Mouse (Mus musculus) heart, embryonic 13.5 days (tissue): ENCODE measurements around the gene Rgs8. TPM values are rescaled to one million over a fixed set of nuclear protein-coding genes. Genes with fewer than 3 reads are reported as not detected.

Experiments used
- ATAC-seq: fragments of 200-750 bp; cut with Nextera tagmentation; 2 replicates; pipeline ENCODE4 v1.8.0; 2017; ENCODE audit warnings: moderate TSS enrichment; ENCODE audit not compliant: insufficient number of reproducible peaks, low FRiP score, low TSS enrichment; ENCODE audit errors: extremely low read depth
- H3K27ac ChIP-seq: fragments of 300-500 bp; sonication (generic); replicated peaks from 2 replicates; pipeline ENCODE4 v1.5.1; 2015; ENCODE audit warnings: moderate library complexity, mild to moderate bottlenecking, inconsistent platforms
- H3K27me3 ChIP-seq: fragments of 300-500 bp; sonication (generic); replicated peaks from 2 replicates; pipeline ENCODE4 v1.6.1; 2015; ENCODE audit warnings: mild to moderate bottlenecking, inconsistent platforms
- H3K36me3 ChIP-seq: fragments of 300-500 bp; sonication (generic); 2 replicates; pipeline ENCODE4 v1.6.1; 2015; ENCODE audit warnings: mild to moderate bottlenecking, inconsistent platforms
- H3K4me1 ChIP-seq: fragments of 300-500 bp; sonication (generic); 2 replicates; pipeline ENCODE4 v1.6.1; 2015; ENCODE audit warnings: inconsistent platforms
- H3K4me2 ChIP-seq: fragments of 300-500 bp; sonication (generic); 2 replicates; pipeline ENCODE4 v1.6.1; 2015; ENCODE audit warnings: inconsistent platforms, mild to moderate bottlenecking, moderate library complexity
- H3K4me3 ChIP-seq: fragments of 300-500 bp; sonication (generic); 2 replicates; pipeline ENCODE4 v1.5.1; 2015; ENCODE audit warnings: moderate library complexity, mild to moderate bottlenecking, inconsistent platforms
- H3K9ac ChIP-seq: fragments of 300-500 bp; sonication (generic); 2 replicates; pipeline ENCODE4 v1.6.1; 2015; ENCODE audit warnings: inconsistent platforms, mild to moderate bottlenecking, moderate library complexity
- H3K9me3 ChIP-seq: fragments of 300-500 bp; sonication (generic); 2 replicates; pipeline ENCODE4 v1.6.1; 2016; ENCODE audit warnings: inconsistent platforms
- WGBS: fragments of 180-500 bp; shearing (Covaris S2); methylation state at CpG from one replicate; pipeline ENCODE4 v1.1.7; 2015; ENCODE audit warnings: mixed read lengths; 5-methylcytosine and 5-hydroxymethylcytosine counted together
- polyA plus RNA-seq: library from polyadenylated mRNA; unstranded; fragments of >200 nt; fragmentation: Nextera tagmentation; extraction: Ambion mirVana; gene quantifications from 2 replicates; pipeline ENCODE4 v1.2.1, GENCODE M21; 2015

The Rgs8 gene
- polyA plus RNA-seq, 1 experiment from 2014 or later, result 0.60 TPM

- no peak overlapping the region for H3K4me2 ChIP-seq
- no peak for ATAC-seq
- H3K9ac ChIP-seq, result no peak overlapping the region
- H3K27ac ChIP-seq, result no peak overlapping the region
- WGBS, result 78% methylated on average over 4 of the region's 4 CpGs
- H3K27me3 ChIP-seq, result 0 out of 2 replicates have a peak, but pooled peaks cover 6% of the 10 kb centered on the region
- H3K9me3 ChIP-seq, result no peaks in the 10 kb centered on the region
- H3K4me3 ChIP-seq, result no peak overlapping the region
- H3K4me1 ChIP-seq, result no peaks in the 10 kb centered on the region
- H3K36me3 ChIP-seq, result no peaks in the 10 kb centered on the region
Measured at GRCm38 (mm10) chr1:153696541-153696940, 43.7 kb downstream of the Rgs8 start.

GRCm38 (mm10) chr1:153697581-153698251, 44.9 kb downstream of the Rgs8 start:
- H3K36me3 ChIP-seq, result no peaks in the 10 kb centered on the region
- H3K4me1 ChIP-seq, result peaks cover 8% of the 10 kb centered on the region
- H3K4me3 ChIP-seq, result no peak overlapping the region
- 73% methylated on average over 16 of the region's 16 CpGs for WGBS
- H3K9ac ChIP-seq, result no peak overlapping the region
- no peak overlapping the region for H3K27ac ChIP-seq
- no peaks in the 10 kb centered on the region for H3K9me3 ChIP-seq
- H3K27me3 ChIP-seq, result 0 out of 2 replicates have a peak, but pooled peaks cover 6% of the 10 kb centered on the region
- no peak overlapping the region for H3K4me2 ChIP-seq
- ATAC-seq, result no peak

- no peaks in the 10 kb centered on the region for H3K9me3 ChIP-seq
Measured at GRCm38 (mm10) chr1:153698311-153699084, 45.7 kb downstream of the Rgs8 start.

DNA sequence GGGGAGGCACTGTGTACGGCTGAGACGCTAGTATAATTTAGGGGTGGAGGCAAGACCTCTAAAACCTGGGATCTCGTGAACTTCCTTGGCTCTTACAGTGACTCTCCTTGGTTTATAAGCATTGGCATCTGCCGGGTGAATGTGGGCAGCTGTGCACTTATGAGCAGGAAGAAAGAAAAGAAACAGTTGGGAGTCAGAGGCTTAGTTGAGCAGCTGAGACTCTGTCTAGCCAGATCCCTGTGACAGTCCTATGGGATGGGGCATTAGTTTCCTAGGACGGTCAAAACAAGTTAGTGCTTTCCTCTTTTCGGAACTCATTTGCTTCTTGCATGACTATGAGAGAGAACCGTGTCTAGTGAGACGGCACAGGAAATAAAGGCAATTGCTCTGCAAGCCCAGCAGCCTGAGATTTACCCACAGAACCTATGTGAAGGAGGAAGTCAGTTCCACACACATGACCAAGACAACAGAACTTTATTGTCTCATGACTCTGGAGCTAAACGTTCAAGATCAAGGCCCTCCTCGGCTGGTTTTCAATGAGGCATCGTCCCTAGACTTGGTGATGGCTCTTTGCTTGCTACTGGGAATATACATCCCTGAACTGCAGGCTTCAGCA, 47.7 kb downstream of the Rgs8 start:
- ATAC-seq, result no peak
- Histone ChIP-seq H3K4me1 (peaks cover 33% of the 10 kb centered on the region), H3K9ac (no peak overlapping the region), H3K36me3 (no peaks in the 10 kb centered on the region), H3K9me3 (no peaks in the 10 kb centered on the region), H3K4me3 (no peak overlapping the region), H3K27ac (no peak overlapping the region), H3K4me2 (no peak overlapping the region), H3K27me3 (0 out of 2 replicates have a peak, but pooled peaks cover 6% of the 10 kb centered on the region)
- 80% methylated on average over 11 of the region's 11 CpGs for WGBS

More at GRCm38 (mm10) chr1:153698311-153699084, 45.7 kb downstream of the Rgs8 start:
- Histone ChIP-seq H3K4me1 (peaks cover 16% of the 10 kb centered on the region), H3K4me3 (no peak overlapping the region), H3K9ac (no peak overlapping the region), H3K4me2 (no peak overlapping the region), H3K27me3 (0 out of 2 replicates have a peak, but pooled peaks cover 6% of the 10 kb centered on the region), H3K36me3 (no peaks in the 10 kb centered on the region), H3K27ac (no peak overlapping the region)
- WGBS, result 56% methylated on average over 7 of the region's 7 CpGs
- ATAC-seq, result no peak

DNA sequence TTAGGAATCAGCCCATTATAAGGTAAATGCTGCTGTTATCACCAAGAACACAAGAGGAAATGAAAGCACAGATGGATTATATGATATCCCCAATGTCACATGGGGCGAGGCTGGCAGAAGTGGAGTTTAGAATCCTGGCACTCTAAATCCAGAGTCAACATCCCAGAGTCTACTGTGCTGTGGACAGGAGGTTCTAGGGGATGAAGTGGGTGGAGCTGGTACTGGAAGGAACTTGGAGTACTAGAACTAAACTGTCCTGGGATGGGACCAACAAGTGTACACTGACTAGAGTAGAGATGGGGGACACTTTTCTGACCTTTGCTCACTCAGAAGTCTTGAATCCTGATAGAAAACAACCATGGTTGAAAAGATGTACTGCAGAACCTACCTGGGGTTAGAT, 48.6 kb downstream of the Rgs8 start:
- H3K36me3 ChIP-seq, result no peaks in the 10 kb centered on the region
- H3K9me3 ChIP-seq, result no peaks in the 10 kb centered on the region; the same call in 1 of the 2 replicates
- H3K27me3 ChIP-seq, result 0 out of 2 replicates have a peak, but pooled peaks cover 6% of the 10 kb centered on the region
- H3K27ac ChIP-seq, result no peak overlapping the region
- H3K4me2 ChIP-seq, result no peak overlapping the region
- H3K4me3 ChIP-seq, result no peak overlapping the region
- H3K9ac ChIP-seq, result no peak overlapping the region
- WGBS, result 80% methylated on average over 1 of the region's 1 CpGs
- no peak for ATAC-seq
- peaks cover 33% of the 10 kb centered on the region for H3K4me1 ChIP-seq

GRCm38 (mm10) chr1:153702166-153702852, 49.5 kb downstream of the Rgs8 start:
- ATAC-seq, result no peak
- H3K4me3 ChIP-seq, result no peak overlapping the region

DNA sequence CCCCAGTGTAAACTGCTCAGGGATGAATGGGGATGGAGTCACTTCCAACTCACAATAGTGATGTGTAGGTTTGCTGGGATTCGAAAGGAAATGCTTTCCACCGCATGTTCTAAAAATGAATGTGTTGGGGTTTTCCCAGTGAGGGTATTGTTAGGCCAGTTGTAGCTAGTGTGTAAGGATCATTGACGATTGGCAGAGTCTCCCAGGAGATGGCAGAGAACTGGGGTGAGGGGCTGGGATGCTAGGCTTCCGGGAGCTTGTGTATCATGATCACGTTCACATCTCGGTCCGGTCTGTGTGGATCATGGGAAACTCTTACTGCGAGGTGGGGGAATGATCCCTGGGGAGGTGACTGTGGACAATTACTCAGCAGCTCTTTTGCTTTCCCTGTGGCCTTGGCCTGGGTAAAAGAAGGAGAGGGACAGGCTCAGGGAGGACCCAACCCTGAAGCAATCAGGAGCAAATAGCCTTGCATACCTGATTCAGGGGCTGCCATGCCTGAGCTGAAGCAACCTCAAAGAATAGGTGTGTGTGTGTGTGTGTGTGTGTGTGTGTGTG, 50.1 kb downstream of the Rgs8 start:
- no peaks in the 10 kb centered on the region; the same call in 1 of the 2 replicates for H3K9me3 ChIP-seq
- H3K27me3 ChIP-seq, result 0 out of 2 replicates have a peak, but pooled peaks cover 6% of the 10 kb centered on the region
- no peak overlapping the region for H3K27ac ChIP-seq
- 67% methylated on average over 8 of the region's 8 CpGs for WGBS
- ATAC-seq, result no peak
- H3K9ac ChIP-seq, result no peak overlapping the region; the same call in 1 of the 2 replicates
- H3K4me3 ChIP-seq, result no peak overlapping the region
- no peak overlapping the region for H3K4me2 ChIP-seq
- H3K4me1 ChIP-seq, result peaks cover 33% of the 10 kb centered on the region
- H3K36me3 ChIP-seq, result no peaks in the 10 kb centered on the region

More at GRCm38 (mm10) chr1:153702166-153702852, 49.5 kb downstream of the Rgs8 start:
- Histone ChIP-seq H3K36me3 (no peaks in the 10 kb centered on the region), H3K4me2 (no peak overlapping the region), H3K9ac (no peak overlapping the region; the same call in 1 of the 2 replicates), H3K9me3 (no peaks in the 10 kb centered on the region; the same call in 1 of the 2 replicates), H3K27me3 (0 out of 2 replicates have a peak, but pooled peaks cover 6% of the 10 kb centered on the region), H3K27ac (no peak overlapping the region), H3K4me1 (peaks cover 33% of the 10 kb centered on the region)
- whole genome bisulfite sequencing, result 73% methylated on average over 8 of the region's 8 CpGs

DNA sequence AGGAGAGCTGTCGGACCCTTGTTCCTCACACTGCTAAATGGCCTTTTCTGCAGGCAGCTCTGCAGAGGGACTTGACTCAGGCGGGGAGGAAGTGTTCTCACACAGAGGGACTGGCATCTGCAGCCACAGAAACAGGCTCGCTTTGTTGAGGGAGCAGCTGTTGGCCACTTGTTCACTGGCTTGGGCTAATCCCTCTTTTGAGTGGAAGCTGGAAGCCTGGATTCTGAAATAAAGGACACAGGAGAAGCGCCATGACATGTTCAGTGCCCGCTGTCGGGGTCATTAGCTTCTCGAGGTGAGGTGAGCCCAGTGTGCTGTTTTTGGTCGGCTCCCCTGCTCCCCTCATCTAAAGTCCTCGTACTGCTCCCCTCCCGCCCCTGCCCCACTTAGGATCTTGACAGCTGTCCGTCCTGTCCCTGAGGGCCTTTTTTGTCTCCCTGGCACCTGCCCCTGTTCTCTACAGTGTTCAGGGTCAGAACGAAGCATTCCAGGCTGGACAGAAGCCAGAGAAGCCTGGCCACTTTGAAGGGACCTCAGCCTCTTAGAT, 50.7 kb downstream of the Rgs8 start:
- Histone ChIP-seq H3K9ac (peak overlapping the region; percentile 56), H3K27me3 (0 out of 2 replicates have a peak, but pooled peaks cover 6% of the 10 kb centered on the region), H3K4me3 (no peak overlapping the region), H3K9me3 (no peaks in the 10 kb centered on the region; the same call in 1 of the 2 replicates), H3K36me3 (no peaks in the 10 kb centered on the region), H3K27ac (0 out of 2 replicates have a peak overlapping the region, but pooled peaks have one; percentile 36), H3K4me2 (peak overlapping the region; percentile 54), H3K4me1 (peaks cover 33% of the 10 kb centered on the region)
- ATAC-seq, result no peak
- 11% methylated on average over 11 of the region's 12 CpGs for WGBS

DNA sequence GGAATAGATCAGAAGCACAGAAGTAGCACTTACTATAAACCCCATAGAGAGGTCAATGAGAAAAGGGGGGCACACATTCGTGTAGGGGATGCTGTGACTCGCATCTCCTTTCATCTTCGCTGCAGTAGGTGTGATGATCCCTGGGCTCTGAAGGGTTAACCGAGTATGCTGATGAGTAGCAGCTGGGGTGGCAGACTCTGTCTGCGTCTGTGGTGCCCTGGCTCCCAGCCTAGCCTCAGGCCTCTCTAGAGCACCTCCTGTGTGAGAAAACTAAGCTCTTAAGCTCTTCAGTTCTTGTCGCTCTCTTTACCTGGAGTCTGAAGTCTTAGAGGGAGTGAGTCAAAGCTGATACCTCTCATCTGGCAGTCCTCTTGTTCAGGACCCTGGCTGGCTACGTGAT, 51.3 kb downstream of the Rgs8 start:
- Histone ChIP-seq H3K27me3 (0 out of 2 replicates have a peak, but pooled peaks cover 6% of the 10 kb centered on the region), H3K4me1 (peaks cover 37% of the 10 kb centered on the region), H3K9ac (no peak overlapping the region), H3K27ac (no peak overlapping the region), H3K4me2 (peak overlapping the region; percentile 54), H3K9me3 (no peaks in the 10 kb centered on the region; the same call in 1 of the 2 replicates), H3K4me3 (no peak overlapping the region), H3K36me3 (no peaks in the 10 kb centered on the region)
- ATAC-seq, result no peak
- WGBS, result 14% methylated on average over 7 of the region's 7 CpGs

DNA sequence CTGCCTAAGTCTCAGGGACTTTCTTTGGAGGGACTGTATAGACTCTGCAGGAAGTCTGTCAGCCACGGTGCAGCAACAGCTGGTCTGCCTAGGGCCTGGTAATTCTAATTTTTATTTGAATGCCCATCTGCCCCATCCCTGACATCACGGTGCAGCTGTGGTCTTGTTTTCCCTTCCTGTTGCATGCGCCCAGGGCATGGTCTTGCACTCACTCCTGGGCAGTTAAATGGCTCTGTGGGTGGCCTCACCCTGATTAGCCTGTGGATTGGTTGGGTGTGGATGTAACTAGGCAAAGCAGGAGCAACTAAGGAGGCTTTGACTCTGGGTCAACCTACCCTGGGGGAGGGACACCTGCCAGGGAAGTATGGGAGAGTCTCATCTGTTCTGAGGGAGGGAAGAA, 52.2 kb downstream of the Rgs8 start:
- no peak for ATAC-seq
- Histone ChIP-seq H3K4me3 (no peak overlapping the region), H3K4me2 (no peak overlapping the region), H3K27me3 (0 out of 2 replicates have a peak, but pooled peaks cover 4% of the 10 kb centered on the region), H3K9me3 (no peaks in the 10 kb centered on the region; the same call in 1 of the 2 replicates), H3K36me3 (no peaks in the 10 kb centered on the region), H3K9ac (no peak overlapping the region), H3K4me1 (peaks cover 45% of the 10 kb centered on the region), H3K27ac (no peak overlapping the region)
- 45% methylated on average over 3 of the region's 3 CpGs for WGBS
